Mouse (Mus musculus): ENCODE results near the gene Arglu1.
A peak's percentile ranks its signal among the peaks of the same experiment; 100 is the strongest.

DNA sequence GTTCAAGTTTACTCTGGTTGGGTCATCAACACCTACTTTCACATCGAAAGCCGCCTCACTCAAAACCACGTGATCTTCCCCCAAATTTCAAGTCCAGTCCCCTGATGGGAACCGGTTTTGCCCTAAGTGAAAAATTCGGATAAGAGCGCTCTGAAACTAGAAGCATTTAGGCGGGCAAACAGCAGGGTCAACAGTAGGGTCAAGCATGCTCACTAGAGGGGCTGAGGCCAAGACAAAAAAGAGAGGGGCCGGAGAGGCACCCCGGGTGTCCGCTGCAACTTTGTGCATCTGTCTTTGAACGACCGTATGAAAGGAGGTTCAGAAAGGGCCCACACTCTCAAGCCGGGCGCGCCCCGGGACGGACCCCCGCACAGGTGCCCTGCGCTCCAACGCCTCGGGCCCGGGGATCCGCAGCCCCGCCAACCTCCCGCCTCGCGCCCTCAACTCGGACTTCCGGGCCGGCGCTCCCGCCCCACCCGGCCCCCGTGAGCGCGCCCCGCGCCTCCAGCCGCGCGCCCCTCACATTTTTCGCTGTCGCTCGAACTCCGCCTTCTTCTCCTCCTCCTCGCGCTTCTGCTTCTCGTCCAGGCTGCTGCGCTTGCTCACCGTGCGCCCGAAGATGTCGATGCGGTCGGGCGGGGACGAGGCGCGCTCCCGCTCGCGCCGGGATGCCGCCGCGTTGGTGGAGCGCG, 721 bp downstream of the Arglu1 start:
- TF ChIP-seq CTCF (IDR thresholded peaks at IDR 0.05; ENCODE audit: borderline replicate concordance, insufficient read depth, low read length) (no peak), POLR2A (IDR thresholded peaks at IDR 0.05; ENCODE audit: low read depth, low read length) (peak; percentile 71)

All from embryonic fibroblast, embryonic 13.5 days (primary cell).